Mouse (Mus musculus) lung, postnatal 0 days (tissue): Measurements from ENCODE around the gene Stk10. TPM values are rescaled to one million over a fixed set of nuclear protein-coding genes. Genes with fewer than 3 reads are reported as not detected.

Experiments
- ATAC-seq: fragments of 200-750 bp; cut with Nextera tagmentation; 2 replicates; pipeline ENCODE4 v1.8.0; 2017; ENCODE audit warnings: moderate library complexity
- DNase-seq: peaks from one replicate; pipeline ENCODE4 v3.0.0-alpha.2; 2016; ENCODE audit warnings: low spot score
- H3K27ac ChIP-seq: fragments of 300-500 bp; sonication (generic); 2 replicates; pipeline ENCODE4 v1.5.1; 2014; ENCODE audit warnings: antibody characterized with exemption, mild to moderate bottlenecking, low read length, mixed read lengths
- H3K27me3 ChIP-seq: fragments of 300-500 bp; sonication (generic); replicated peaks from 2 replicates; pipeline ENCODE4 v1.6.1; 2014; ENCODE audit warnings: low read length, mixed read lengths; ENCODE audit not compliant: insufficient read depth
- H3K36me3 ChIP-seq: fragments of 300-500 bp; sonication (generic); 2 replicates; pipeline ENCODE4 v1.6.1; 2014; ENCODE audit warnings: low read length, mixed read lengths; ENCODE audit not compliant: insufficient read depth
- H3K4me1 ChIP-seq: fragments of 300-500 bp; sonication (generic); 2 replicates; pipeline ENCODE4 v1.6.1; 2014; ENCODE audit warnings: antibody characterized with exemption, low read depth, low read length, mixed read lengths; ENCODE audit not compliant: insufficient read depth
- H3K4me2 ChIP-seq: fragments of 300-500 bp; sonication (generic); replicated peaks from 2 replicates; pipeline ENCODE4 v1.6.1; 2014; ENCODE audit warnings: low read depth, mild to moderate bottlenecking, low read length, moderate library complexity, mixed read lengths
- H3K4me3 ChIP-seq: fragments of 300-500 bp; sonication (generic); 2 replicates; pipeline ENCODE4 v1.5.1; 2014; ENCODE audit warnings: low read depth, low read length
- H3K9ac ChIP-seq: fragments of 300-500 bp; sonication (generic); replicated peaks from 2 replicates; pipeline ENCODE4 v1.6.1; 2014; ENCODE audit warnings: low read depth, mild to moderate bottlenecking
- H3K9me3 ChIP-seq: fragments of 300-500 bp; sonication (generic); 2 replicates; pipeline ENCODE4 v1.6.1; 2016; ENCODE audit warnings: low read length, mixed read lengths
- CTCF ChIP-seq: IDR thresholded peaks from 2 replicates; pipeline ENCODE4 v1.5.1; 2016; ENCODE audit warnings: antibody characterized with exemption, mild to moderate bottlenecking
- EP300 ChIP-seq: IDR thresholded peaks from 2 replicates; pipeline ENCODE4 v1.6.1; 2016; ENCODE audit warnings: antibody characterized with exemption, mild to moderate bottlenecking, control low read depth
- WGBS: fragments of 180-500 bp; shearing (Covaris S2); extraction: QIAGEN DNeasy Blood & Tissue Kit; methylation state at CpG from one replicate; pipeline ENCODE4 v1.1.7; 2014; 5-methylcytosine and 5-hydroxymethylcytosine counted together
- polyA plus RNA-seq: library from polyadenylated mRNA; unstranded; fragments of >200 nt; fragmentation: Nextera tagmentation; extraction: Ambion mirVana; gene quantifications from 2 replicates; pipeline ENCODE4 v1.2.1, GENCODE M21; 2015

The Stk10 gene
- polyA plus RNA-seq, 1 experiment from 2014 or later, result 1.9 TPM

- H3K9me3 ChIP-seq, result no peaks in the 10 kb centered on the region
- H3K27ac ChIP-seq, result no peak overlapping the region
- no peak for ATAC-seq
- no peaks in the 10 kb centered on the region for H3K36me3 ChIP-seq
- no peak overlapping the region for H3K4me2 ChIP-seq
- H3K9ac ChIP-seq, result no peak overlapping the region
- no peaks in the 10 kb centered on the region for H3K27me3 ChIP-seq
- peaks cover 12% of the 10 kb centered on the region; the same call in 1 of the 2 replicates for H3K4me1 ChIP-seq
- WGBS, result 67% methylated on average over 7 of the region's 7 CpGs
- no peak for DNase-seq
- TF ChIP-seq CTCF, result no peak
- no peak for TF ChIP-seq EP300
- no peak overlapping the region for H3K4me3 ChIP-seq
Observed at GRCm38 (mm10) chr11:32539717-32540116, 6.6 kb downstream of the Stk10 start.

DNA sequence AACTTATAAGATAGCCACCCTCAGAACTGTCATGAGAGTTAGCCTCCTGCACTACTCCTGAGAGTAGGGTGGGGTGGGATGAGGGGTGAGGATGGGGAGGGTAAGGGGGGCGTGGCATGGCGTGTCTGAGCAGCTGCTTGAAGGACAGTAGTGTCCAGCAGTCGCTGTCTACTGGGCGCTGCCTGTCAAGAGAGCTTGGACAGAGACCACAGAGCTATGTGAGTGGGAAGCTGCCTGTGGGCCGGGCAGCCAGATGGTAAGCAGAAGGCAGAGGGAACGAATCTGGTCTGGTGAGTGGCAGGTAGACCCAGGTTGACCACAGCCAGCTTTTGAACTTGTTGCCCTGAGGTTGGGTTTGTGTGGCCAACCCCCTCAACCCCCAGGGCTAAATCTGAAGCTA lies 7.4 kb downstream of the Stk10 start:
- TF ChIP-seq EP300 (no peak), CTCF (no peak)
- H3K4me2 ChIP-seq, result no peak overlapping the region
- no peak overlapping the region for H3K9ac ChIP-seq
- H3K4me3 ChIP-seq, result no peak overlapping the region
- no peaks in the 10 kb centered on the region for H3K9me3 ChIP-seq
- no peak for ATAC-seq
- peaks cover 12% of the 10 kb centered on the region; the same call in 1 of the 2 replicates for H3K4me1 ChIP-seq
- H3K27me3 ChIP-seq, result no peaks in the 10 kb centered on the region
- no peak overlapping the region for H3K27ac ChIP-seq
- DNase-seq, result no peak
- WGBS, result 81% methylated on average over 6 of the region's 6 CpGs
- no peaks in the 10 kb centered on the region for H3K36me3 ChIP-seq

GRCm38 (mm10) chr11:32542181-32542580 lies 9.1 kb downstream of the Stk10 start:
- TF ChIP-seq CTCF (no peak), EP300 (no peak)
- no peak for ATAC-seq
- no peak overlapping the region for H3K4me2 ChIP-seq
- no peak overlapping the region for H3K4me3 ChIP-seq
- peaks cover 12% of the 10 kb centered on the region; the same call in 1 of the 2 replicates for H3K4me1 ChIP-seq
- H3K27ac ChIP-seq, result no peak overlapping the region
- no peak overlapping the region for H3K9ac ChIP-seq
- no peak for DNase-seq
- WGBS, result 93% methylated on average over 4 of the region's 4 CpGs
- no peaks in the 10 kb centered on the region for H3K9me3 ChIP-seq
- no peaks in the 10 kb centered on the region for H3K27me3 ChIP-seq
- H3K36me3 ChIP-seq, result no peaks in the 10 kb centered on the region

DNA sequence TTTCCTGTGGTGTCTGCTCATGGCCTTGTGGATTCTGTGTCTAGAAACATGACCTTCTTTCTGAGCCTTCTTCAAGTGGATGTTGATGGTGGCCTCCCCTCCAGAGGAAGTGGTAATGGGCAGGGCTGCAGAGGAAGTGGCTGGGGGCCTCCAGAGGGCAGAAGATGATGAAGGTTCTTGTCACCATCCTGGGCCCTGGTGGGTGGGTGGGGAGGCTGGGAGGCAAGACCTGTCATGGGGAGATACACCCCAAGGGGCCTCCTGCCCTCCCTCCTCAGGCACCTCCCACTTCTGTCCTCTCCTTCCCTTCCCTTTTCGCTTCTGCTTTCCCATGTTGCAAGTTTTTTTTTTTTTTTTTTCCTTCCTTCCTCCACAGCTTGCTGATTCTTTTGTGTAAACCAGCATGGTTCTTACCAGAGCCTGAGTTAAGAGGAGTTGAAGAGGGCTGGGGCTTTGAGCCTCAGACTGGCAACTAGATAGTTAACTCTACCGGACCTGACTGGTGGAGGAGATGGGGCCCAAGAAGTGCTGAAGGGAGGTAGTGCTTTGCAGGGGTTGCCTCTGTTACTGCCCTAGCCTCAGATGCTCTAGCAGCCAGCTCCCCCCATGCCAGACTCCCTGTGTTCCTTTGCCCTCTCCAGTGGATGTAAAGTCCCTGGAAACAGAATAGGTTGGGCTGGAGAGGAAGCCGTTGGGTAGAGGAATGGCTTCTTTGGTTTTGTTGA lies 9.7 kb downstream of the Stk10 start:
- peak; percentile 70 for DNase-seq
- Histone ChIP-seq H3K27me3 (no peaks in the 10 kb centered on the region), H3K9me3 (no peaks in the 10 kb centered on the region), H3K36me3 (no peaks in the 10 kb centered on the region), H3K27ac (no peak overlapping the region), H3K9ac (no peak overlapping the region), H3K4me1 (peaks cover 14% of the 10 kb centered on the region; the same call in 1 of the 2 replicates), H3K4me3 (no peak overlapping the region), H3K4me2 (no peak overlapping the region)
- peak; percentile 56 for ATAC-seq
- TF ChIP-seq CTCF (peak; percentile 18; the same call in 1 of the 2 replicates), EP300 (no peak)
- WGBS, result 39% methylated on average over 2 of the region's 3 CpGs

- 71% methylated on average over 6 of the region's 6 CpGs for WGBS
- Histone ChIP-seq H3K4me3 (no peak overlapping the region), H3K27me3 (no peaks in the 10 kb centered on the region), H3K27ac (no peak overlapping the region), H3K9me3 (no peaks in the 10 kb centered on the region), H3K4me2 (no peak overlapping the region), H3K36me3 (no peaks in the 10 kb centered on the region), H3K9ac (no peak overlapping the region), H3K4me1 (peaks cover 11% of the 10 kb centered on the region; the same call in 1 of the 2 replicates)
- TF ChIP-seq CTCF (no peak), EP300 (no peak)
- DNase-seq (no peak), ATAC-seq (no peak)
Observed at GRCm38 (mm10) chr11:32544041-32544440, 10.9 kb downstream of the Stk10 start.

GRCm38 (mm10) chr11:32544497-32544896 lies 11.4 kb downstream of the Stk10 start:
- 81% methylated on average over 5 of the region's 5 CpGs for WGBS

More at GRCm38 (mm10) chr11:32544497-32544896, 11.4 kb downstream of the Stk10 start:
- Histone ChIP-seq H3K36me3 (no peaks in the 10 kb centered on the region), H3K27me3 (no peaks in the 10 kb centered on the region), H3K4me1 (peaks cover 11% of the 10 kb centered on the region; the same call in 1 of the 2 replicates), H3K4me2 (no peak overlapping the region), H3K27ac (no peak overlapping the region), H3K4me3 (no peak overlapping the region), H3K9ac (no peak overlapping the region), H3K9me3 (no peaks in the 10 kb centered on the region)
- TF ChIP-seq CTCF (no peak), EP300 (no peak)
- DNase-seq (no peak), ATAC-seq (no peak)
